Mouse (Mus musculus) layer of hippocampus, postnatal 25 days (tissue): ENCODE data around the gene Alg3. TPM values are rescaled to one million over a fixed set of nuclear protein-coding genes. Genes with fewer than 3 reads are reported as not detected.

Experiments
- DNase-seq, 2 experiments: peaks; one replicate each; pipeline ENCODE4 v3.0.0; 2022; ENCODE audit warnings: mixed read lengths in 2 of 2, low spot score in 1 of 2; ENCODE audit errors: extremely low spot score in 1 of 2
- microRNA-seq, 2 experiments: library from miRNA; unstranded; fragments of <30 nt; microRNA quantifications; one replicate each; pipeline ENCODE4 v1.2.0; 2021
- total RNA-seq, 2 experiments: library from RNA; stranded (reverse); gene quantifications; 2 replicates each; pipeline ENCODE4 v1.2.3; 2021

Alg3 gene
- total RNA-seq, 2 experiments from 2014 or later: 14.2 to 15.7 TPM

GRCm38 (mm10) chr16:20610501-20611356, 806 bp downstream of the Alg3 start:
- peak; percentile 68 to 72 for DNase-seq

- no peak for DNase-seq
Observed at GRCm38 (mm10) chr16:20604705-20605104, 6.8 kb downstream of the Alg3 start.

- DNase-seq: no peak
Observed at GRCm38 (mm10) chr16:20600511-20600910, 11.0 kb downstream of the Alg3 start.

GRCm38 (mm10) chr16:20596687-20597441, 14.7 kb downstream of the Alg3 start:
- no peak for DNase-seq

GRCm38 (mm10) chr16:20595737-20596136, 15.8 kb downstream of the Alg3 start:
- no peak for DNase-seq

- no peak for DNase-seq
Observed at GRCm38 (mm10) chr16:20595060-20595673, 16.4 kb downstream of the Alg3 start.

GRCm38 (mm10) chr16:20591076-20591705, 20.3 kb downstream of the Alg3 start:
- no peak for DNase-seq

GRCm38 (mm10) chr16:20590680-20591038, 20.9 kb downstream of the Alg3 start:
- no peak for DNase-seq

GRCm38 (mm10) chr16:20589939-20590679, 21.4 kb downstream of the Alg3 start:
- DNase-seq: peak; percentile 42 to 43

GRCm38 (mm10) chr16:20589366-20589938, 22.1 kb downstream of the Alg3 start, which contains the start of gene Vwa5b2:
TSS of gene Vwa5b2 (plus strand) at chr16:20589471.
- peak in 1 of 2 experiments; percentile 19 for DNase-seq

GRCm38 (mm10) chr16:20565075-20565474, 46.5 kb downstream of the Alg3 start:
- DNase-seq: no peak

GRCm38 (mm10) chr16:20557381-20557780, 54.2 kb downstream of the Alg3 start:
- DNase-seq: no peak

Small RNA genes lying within 50 kb of the gene (microRNA-seq; reads per million reads assigned to microRNA genes)
- 201 to 261 reads per million in 2 experiments for gene Mir1224

Other genes starting within 250 kb of the Alg3 start
- 100 to 1,000 TPM; 168 to 224 TPM for gene Abcc5, start 185.3 kb downstream of the Alg3 start, total RNA-seq
- gene Eif2b5, start 112.9 kb downstream of the Alg3 start, total RNA-seq: 10 to 100 TPM; 46.0 to 53.3 TPM
- gene Dvl3, start 94.8 kb downstream of the Alg3 start, total RNA-seq: 10 to 100 TPM; 57.2 to 68.3 TPM
- gene Ap2m1, start 76.3 kb downstream of the Alg3 start, total RNA-seq: 100 to 1,000 TPM; 753 to 800 TPM
- gene Abcf3, start 63.2 kb downstream of the Alg3 start, total RNA-seq: 10 to 100 TPM; 79.4 to 89.4 TPM
- 10 to 100 TPM; 22.8 to 24.2 TPM for gene Vwa5b2, start 22.3 kb downstream of the Alg3 start, total RNA-seq
- 1 to 10 TPM; 2.7 to 3.1 TPM for gene Eef1akmt4, start 142 bp downstream of the Alg3 start, total RNA-seq
- not detected for gene Gm49333, start 125 bp downstream of the Alg3 start, total RNA-seq
- gene Camk2n2, start 9.6 kb upstream of the Alg3 start, total RNA-seq: 10 to 100 TPM; 85.0 to 97.0 TPM
- 10 to 100 TPM; 24.8 to 30.6 TPM for gene Ece2, start 18.1 kb upstream of the Alg3 start, total RNA-seq
- gene Psmd2, start 39.9 kb upstream of the Alg3 start, total RNA-seq: 100 to 1,000 TPM; 220 to 240 TPM
- 100 to 1,000 TPM; 289 to 306 TPM for gene Eif4g1, start 56.6 kb upstream of the Alg3 start, total RNA-seq
- 100 to 1,000 TPM; 489 to 490 TPM for gene Fam131a, start 81.5 kb upstream of the Alg3 start, total RNA-seq
- gene Polr2h, start 105.9 kb upstream of the Alg3 start, total RNA-seq: 10 to 100 TPM; 24.8 to 26.2 TPM
- 10 to 100 TPM; 63.8 to 76.4 TPM for gene Clcn2, start 106.0 kb upstream of the Alg3 start, total RNA-seq
- gene Chrd, start 121.4 kb upstream of the Alg3 start, total RNA-seq: 10 to 100 TPM; 62.2 to 79.5 TPM
- 10 to 100 TPM in 1 of 2 experiments, 1 to 10 TPM in 1; 9.0 to 14.2 TPM for gene Thpo, start 122.8 kb upstream of the Alg3 start, total RNA-seq